Mouse (Mus musculus) kidney, adult 8-10 months (tissue): ENCODE results near the gene Akip1.
A peak's percentile ranks its signal among the peaks of the same experiment; 100 is the strongest.

Experiments used
- DNase-seq, 2 experiments: peaks; one replicate each; pipeline ENCODE4 v3.0.0; 2022

The Akip1 gene

DNA sequence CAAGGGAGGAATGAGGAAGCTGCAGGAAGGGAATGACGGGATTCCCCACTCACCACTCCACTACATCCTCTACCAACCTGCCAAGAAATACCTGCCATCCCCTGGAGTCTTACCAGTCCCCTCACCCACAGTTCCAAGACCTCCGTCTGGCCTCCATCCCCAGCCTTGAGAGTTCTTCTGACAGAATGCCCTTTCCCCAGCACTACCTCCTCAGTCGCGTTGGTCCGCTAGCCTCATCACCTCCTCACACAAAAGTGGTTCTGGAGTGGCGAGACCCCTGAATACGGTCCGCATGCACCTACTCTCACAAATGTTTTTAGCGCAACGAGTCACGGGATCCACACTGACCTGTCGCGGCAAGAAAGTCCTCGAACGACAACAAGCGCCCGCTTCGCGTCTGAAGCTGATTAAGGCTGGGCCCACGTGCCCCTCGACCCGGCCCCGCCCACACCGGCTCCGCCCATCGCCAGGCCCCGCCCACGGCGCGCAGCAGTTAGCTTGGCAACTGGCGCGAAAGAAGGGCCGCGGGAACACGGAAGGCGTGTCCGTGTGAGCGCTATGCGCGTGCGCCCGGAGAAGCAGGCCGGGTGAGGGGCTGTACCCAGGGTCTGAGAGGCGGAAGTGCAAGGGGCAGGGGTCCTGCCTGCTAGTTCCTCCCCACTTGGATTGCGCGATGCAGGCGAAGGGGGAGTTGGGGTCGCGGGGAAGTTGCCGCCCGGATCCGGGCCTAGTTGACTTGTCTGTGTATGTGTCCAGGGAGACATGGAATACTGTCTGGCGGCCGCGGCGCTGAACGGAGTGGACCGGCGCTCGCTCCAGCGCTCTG is at the start of gene Akip1, which contains the start of gene St5:
TSS of gene Akip1 (plus strand) at position 501 of the 826 bp plus-strand sequence.
TSS of gene St5 (minus strand) at position 416 of the 826 bp plus-strand sequence.
- DNase-seq = peak; percentile 95 to 96

DNA sequence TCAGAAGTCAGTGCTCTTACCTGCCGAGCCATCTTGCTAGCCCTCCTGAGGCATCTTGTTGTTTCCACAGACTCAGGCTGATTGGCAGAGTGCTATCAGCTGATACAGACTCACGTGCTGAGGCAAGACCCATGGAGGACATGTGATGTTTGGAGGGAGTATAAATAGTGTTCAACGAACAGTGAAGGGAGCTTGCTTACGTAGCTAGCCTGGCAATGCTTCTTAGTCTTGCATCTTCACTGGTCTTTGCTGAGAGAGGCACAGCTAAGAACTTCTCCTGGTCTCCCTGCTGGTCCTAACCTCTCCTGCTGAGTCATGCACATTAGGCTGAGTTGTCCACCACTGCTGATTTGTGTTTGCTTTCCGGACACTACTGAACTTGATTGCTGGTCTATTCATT is 48.6 kb upstream of the Akip1 start:
- DNase-seq = no peak

DNA sequence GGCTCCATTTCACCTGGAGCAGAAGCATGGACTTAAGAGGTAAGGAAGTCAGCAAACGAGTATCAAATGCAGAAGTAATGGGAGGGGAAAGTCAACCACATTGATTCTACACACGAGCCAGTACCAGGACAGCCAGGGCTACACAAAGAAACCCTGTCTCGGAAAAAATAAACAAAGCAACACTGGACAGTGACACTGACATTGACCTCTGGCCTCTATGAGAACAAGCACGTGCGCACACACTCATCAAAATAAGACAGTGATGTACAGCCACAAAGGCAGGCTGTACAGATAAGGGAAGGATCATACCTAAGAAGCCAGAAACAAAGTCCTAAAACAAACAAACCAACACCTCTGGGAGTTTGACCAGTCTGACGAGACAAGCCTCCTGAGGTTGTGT is 45.6 kb upstream of the Akip1 start:
- DNase-seq = no peak

DNA sequence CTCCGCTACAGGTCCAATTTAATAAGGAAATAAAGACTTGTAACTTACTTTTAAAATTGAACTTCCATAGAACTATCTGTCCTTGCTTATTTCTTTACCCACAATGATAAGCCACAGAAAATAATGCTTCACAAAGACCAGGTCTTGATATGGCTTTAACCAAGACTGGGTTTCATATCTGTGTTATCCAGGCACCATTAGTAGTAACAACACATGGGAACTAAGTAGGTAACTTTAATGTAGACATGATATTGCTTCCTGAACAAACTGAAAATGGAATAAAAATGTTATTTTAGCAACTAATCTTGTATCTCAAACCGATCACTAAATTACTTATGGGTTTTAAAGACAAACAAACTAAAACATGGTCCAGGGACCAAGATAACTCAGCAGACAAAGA is 44.2 kb upstream of the Akip1 start:
- no peak for DNase-seq

DNA sequence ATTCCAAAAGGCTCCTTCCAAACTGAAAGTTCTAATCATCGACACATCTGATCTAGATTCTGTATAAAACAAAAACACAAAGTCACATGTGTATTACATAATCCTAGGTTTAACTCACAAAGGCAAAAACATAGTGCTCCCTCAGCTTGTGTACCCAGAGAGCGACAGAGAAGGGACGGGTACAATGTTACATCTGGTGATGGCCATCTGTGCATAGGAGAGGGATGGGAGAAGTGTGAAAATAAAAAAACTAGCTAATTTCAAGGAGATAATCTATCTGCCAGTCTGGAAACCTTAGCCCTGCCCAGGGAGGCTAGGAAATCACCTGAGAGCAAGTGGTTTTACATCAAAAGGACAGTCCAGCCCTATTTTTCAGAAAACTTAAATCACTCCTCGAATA is 40.9 kb upstream of the Akip1 start:
- DNase-seq = no peak

DNA sequence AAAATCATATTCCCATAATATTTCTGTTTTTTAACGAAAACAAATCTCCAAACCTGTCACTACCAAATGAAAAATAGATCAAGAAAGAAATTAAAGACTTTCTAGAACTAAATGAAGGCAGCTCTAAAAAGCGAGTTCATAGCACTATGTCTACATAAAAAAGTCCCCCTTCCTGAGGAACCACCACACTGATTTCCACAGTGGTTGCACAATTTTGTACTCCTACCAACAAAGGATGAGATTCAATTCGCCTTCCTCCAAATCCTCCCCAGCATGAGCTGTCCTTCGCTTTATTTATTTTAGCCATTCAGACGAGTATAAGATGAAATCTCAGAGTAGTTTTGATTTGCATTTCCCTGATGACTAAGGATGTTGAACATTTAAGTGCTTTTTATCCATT is 36.8 kb upstream of the Akip1 start:
- no peak for DNase-seq

DNA sequence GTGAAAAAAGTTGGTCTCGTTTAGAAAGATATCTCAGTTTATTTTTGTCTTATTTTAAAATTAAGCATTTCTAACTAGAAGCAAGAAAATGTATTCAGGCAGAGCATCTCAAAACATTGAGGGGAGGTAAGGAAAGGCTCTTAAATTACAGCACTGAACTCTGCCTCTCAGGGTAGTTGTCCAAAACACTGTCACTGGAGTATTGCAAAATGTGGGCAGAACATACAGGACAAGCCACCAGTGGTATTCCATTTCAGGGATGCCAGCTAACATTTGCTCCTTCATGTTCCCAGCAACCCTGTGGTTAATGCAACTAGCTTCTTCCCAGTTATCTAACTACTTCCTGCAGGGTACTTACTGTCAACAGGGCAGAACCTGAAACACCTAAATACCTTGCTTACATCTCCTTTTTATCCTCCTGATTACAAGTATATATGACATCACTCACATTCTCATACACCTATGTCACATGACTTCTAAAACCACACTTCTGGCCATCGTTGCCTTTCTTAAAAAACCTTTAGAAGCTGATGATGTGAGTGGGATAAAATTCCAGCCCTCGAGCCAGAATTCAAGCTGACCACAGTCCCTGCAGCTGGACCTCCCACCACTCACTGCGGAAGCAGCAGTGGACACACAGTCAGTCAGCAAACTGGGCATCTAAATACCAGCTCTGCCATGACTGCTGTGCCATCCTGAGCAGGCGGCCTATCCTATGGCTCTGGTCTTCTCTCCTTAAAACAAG is 33.9 kb upstream of the Akip1 start:
- no peak for DNase-seq

DNA sequence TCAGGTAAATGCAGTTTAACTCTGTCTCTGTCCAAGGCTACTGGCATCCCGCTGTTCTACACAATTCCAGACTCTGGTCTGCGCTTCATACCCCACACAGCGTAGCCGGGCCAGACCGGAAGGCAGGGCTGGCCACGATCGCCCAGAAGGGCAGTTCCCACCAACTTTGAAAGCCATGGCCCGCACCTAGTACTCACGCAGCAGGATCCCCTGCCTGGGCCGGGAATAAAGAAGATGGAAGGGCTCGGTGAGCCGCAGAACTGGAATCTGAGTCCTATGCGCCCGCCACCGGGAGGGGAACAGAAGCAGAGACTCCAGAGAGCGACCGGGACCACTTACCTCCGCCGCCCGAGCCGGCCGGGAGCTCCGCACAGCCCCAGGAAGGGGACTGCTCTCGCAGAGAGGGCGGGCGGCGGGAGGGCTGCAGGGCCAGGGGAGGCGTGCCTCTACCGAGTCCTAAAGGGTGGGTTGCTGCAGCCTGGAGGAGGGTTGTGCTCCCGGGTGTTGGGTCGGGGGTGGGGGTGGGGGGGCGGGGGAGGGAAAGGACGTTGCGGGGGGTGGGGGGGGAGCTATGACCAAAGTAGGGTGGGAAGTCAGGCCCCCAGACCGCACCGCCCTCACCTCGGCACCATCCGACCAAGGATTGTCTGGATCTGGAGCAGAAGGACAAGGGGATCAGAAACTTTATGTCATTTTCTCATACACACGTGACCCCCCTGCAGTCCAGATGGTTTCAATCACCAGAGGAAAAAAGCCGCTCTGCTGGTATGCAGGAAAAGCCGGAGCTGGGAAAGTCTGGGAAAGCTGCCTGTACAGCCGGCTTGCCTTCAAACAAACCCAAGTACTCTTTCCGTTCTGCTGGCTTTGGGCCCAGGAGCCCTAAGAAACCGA is 31.7 kb upstream of the Akip1 start:
- DNase-seq = peak; percentile 65

DNA sequence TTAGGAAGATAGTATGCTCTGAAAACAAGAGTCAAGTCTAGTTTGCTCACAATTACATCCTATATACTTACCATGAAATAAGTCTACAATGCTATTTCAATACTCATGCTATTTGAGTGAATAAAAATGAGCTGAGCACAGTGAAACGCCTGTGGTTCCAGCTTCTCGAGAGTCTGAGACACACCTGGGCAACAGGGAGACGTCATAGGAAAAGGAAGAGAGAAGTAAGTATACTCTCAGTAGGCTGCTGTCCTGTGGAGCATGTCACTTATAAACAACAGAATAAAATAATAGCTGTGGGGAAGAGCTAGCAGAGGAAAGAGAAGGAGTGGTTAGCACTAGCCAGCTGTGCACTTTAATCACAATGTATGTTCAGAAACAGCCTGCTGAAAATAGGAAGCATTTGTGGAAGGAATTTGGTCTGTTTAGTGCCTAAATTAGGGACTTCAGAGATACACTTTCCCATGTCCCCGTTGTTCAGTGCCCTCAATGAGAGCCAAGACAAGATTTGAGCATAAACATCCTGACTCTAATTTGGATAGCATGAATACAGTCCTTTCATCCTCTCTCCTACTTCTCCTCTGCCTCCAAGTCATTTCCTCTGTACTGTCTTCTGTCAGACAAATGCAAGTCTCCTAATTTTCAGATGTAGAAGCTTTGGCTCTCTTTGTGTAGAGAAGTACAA is 28.4 kb upstream of the Akip1 start:
- DNase-seq = no peak

DNA sequence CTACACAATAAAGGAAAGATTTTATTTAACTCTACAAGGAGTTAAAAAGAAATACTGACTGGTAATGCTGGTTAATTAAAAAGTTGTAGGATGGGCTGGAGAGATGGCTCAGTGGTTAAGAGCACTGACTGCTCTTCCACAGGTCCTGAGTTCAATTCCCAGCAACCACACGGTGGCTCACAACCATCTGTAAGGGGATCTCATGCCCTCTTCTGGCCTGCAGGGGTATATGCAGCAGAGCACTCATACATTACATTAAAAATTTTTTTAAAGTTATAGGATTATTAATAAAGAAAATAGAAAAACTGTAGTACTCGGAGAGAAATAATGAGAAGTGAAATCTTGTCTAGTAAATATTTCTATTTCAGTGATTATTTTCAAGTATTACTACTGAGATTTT is 23.2 kb upstream of the Akip1 start:
- DNase-seq = no peak

DNA sequence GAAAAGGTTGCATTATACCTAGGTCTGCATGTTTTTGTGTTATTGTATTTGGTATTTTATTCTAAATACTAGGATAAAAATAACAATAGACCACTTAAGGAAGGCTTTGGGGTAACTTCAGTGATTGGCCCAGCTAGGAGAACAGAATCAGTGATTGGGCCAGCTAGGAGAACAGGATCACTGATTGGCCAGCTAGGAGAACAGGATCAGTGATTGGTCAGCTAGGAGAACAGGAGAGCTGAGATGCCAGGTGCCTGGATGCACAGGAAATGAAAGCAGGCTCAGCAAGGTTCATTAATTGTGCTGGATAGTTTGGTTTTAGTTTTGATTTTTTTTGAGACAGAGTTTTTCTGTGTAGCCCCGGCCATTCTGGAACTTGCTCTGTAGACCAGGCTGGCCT is 22.6 kb upstream of the Akip1 start:
- no peak for DNase-seq

DNA sequence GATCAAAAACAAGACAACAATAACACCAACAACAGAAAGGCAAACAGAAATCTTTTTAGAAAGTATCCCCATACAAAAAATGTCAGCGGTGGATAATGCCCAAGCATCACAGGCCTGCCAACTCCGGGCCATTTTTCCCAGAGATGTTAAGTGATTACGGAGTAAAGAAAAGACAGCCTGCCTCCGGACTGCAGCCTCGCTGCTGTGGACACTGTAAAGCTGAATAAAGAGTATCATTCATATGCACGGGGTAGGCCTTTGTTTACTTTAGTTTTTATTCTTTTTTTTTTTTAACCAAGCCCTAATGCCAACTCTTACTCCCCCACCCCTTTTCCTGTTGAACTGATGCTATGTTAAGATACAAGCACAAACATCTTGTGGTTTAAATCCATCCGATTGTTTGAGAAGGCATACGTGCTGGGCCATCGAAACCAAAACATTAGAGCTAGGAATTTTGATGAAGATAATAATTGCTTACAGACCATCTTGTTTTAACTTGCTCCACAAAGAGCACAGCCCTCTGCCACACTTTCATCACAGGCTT is 16.8 kb upstream of the Akip1 start:
- no peak for DNase-seq

DNA sequence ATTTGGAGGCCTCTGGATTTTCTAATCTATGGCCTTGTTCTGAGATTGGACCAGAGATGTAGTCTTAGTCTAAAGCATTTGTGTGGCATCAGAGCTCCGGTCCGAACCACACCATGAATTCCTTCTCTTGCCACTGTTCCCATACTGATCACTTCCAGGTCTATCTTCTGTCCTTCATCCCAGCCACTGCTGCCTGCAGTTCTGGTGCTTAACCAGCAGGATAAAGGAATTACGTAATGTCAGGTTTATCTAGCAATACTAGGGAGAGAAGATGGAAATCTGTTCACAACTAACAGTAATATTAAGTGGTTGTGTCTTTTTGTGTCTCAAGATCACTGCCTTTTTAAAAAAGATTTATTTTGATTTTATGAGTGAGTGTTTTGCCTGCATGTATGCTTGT is 13.4 kb upstream of the Akip1 start:
- no peak for DNase-seq

DNA sequence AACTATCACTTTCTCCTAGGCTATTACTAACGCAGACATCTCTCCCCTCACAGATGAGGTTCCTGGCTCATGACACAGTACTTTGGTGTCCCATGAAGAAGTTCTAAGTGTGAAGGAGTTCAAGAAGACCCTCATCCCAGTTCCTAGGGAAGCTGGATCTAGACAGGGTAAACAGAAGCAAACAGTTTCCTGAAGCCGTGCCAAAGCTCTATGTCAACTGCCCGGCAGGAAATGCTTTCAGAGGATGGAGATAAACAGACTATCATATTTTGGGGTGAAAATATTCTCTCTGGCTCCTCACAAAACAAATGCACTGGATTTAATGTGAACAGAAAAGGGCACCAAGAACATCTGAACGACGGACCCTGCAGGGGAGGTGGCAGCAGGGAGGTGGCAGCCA is 12.5 kb upstream of the Akip1 start:
- no peak for DNase-seq

DNA sequence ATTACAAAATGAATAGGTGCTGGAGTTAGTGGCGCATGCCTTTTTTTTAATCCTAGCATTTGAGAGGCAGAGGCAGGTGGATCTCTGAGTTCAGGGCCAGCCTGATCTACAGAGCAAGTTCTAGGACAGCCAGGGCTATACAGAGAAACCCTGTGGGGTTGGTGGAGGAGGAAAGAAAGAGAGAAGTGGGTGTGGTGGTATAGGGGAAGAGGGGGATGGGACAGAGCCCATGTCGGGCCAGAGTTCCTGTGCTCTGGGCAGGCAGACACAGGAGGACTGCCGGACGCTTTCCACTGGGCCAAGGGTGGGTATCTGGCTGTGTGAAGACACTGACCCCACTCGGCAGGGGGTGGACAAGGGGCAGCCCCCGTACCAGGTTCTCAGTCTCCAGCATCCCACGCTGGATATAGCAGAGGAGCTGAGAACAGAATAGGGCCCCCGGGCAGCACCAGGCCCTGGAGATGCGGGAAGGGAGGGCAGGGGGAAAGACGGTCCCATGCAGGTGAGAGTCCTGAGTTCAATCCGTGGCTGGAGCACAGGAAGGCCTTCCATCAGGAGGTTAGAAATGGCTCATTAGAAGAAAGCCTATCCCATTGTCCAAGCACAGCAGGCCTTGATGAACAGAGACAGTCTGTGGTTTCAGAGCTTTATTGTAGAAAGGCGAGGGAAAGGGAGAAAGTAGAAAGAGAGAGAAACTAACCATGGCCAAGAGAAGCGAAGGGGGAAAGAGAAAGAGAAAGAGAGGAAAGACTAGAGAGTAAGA is 8.7 kb upstream of the Akip1 start:
- no peak for DNase-seq

DNA sequence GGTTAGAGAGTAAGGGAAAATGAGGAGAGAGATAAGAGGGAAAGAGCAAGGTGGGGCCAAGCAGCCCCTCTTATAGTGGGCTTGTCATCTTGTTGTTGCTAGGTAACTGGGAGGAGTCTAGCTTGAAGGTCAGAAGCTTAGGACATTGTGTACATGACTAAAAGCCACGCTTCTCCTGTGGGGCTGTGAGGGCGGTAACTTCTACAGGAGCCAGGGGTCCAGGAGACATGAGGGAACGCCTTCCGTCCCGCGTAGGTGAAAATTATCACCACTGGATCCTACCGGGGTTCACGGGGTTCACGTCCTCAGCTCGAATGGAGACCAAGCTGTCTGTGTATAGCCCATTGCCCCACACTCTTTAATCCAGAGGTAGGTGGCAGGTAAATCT is 8.2 kb upstream of the Akip1 start:
- no peak for DNase-seq

DNA sequence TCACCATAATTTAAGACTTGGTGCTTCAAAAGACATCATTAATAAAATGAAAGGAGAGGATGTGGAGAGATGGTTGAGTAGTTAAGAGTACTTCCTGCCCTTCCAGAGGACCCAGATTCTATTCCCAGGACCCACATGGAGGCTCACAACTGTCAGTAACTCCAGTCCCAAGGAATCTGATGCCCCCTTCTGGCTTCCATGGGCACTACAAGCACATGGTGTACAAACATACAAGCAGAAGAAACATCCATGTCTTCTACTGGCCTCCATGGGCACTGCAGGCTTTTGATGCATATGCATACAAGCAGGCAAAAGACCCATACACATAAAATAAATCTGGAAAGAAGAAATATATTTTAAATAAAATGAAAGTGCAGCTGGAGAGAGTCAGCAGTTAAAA is 3.3 kb upstream of the Akip1 start:
- DNase-seq = no peak

DNA sequence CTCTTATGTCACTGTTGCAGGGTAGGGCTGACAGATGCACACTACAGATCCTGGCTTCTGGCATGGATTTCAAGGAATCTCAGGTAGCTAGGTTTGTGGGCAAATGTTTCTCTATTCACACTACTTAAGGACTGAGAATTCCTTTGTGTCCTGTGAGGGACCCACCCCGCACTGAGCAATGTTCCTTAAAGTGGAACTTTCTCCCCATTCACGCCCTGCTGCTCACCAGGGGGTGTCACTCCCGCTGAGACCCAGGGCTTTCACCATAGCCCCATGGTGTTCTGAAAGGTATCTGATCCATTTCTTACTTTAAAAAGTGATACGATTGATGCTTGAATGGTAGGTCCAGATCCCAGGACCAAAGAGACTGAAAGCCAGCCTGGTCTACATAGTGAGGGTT is 769 bp upstream of the Akip1 start:
- no peak for DNase-seq

DNA sequence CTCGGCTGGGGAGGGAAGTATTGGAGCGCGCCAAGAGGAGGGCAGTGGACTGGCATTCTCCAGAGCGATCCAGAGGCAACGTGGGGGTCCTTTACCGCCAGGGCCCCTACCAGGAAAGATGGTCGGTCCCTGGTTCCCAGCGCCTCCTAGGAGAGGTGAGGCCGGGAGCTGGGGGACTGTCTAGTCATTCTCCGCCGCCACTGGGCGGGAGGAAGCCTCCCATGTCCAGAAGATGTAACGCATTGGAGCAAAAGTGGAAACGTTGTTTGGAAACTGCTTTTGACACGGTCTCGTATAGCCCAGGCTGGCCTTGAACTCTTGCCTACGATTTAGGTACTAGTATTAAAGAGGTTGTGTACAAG is 507 bp downstream of the Akip1 start:
- DNase-seq = no peak

DNA sequence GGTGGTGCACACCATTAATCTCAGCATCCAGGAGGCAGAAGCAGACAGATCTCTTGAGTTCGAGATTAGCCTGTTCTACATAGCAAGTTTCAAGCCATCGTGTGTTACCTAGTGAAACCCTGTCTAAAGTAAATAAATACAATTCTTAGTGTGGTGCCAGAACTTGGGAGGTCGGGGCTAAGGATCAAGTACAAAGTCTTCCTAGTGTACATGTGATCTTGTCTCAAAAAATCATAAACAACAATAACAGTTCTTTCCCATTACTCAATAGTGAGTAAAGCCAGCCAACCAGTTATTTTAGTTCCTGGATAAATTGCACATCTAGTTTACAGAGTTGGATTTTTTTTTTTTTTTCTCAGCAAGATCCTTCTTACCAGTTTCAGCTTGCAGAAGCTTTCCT is 971 bp downstream of the Akip1 start:
- no peak for DNase-seq

DNA sequence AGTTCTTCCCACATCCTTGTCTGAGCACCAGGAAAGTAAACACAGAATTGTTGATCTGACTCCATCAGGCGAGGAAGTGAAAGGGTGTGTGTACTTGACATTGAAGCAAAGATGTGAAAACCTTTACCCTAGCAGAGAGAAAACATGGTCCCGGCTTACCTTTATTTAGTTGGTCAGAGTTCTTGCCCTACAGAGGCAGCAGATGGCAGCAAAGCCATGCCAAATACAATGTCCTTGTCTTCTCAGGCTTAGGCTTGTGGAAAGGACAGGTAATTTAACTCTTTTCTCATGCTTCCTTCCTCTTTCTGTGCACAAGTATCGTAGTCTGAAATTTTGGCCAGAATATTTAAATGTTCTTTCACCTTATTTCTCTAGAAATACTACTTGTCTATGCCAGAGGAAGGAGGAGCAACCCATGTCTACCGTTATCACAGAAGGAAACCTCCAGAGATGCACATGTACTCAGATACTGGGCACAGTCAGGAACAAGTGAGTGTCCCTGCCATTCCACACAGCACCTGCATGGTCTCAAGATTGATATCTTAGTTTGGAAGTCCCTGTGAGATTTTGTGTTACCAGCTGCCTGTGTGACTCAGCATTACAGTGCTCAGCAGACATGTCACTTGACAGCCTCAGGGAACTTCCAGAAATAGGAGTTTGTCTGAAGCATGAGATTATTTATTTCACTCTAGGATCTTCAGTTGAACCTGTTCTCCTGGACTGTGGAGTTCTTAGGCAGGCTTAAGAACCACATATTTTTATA is 3.7 kb downstream of the Akip1 start:
- DNase-seq = peak; percentile 42 to 69
